Mouse (Mus musculus): ENCODE data around the gene Ighmbp2. TPM values are rescaled to one million over a fixed set of nuclear protein-coding genes. Genes with fewer than 3 reads are reported as not detected.

The Ighmbp2 gene
- total RNA-seq, 1 experiment: 13.2 TPM

GRCm38 (mm10) chr19:3295245-3295644 is 12.4 kb upstream of the Ighmbp2 start:
- H3K36me3 ChIP-seq (ENCODE audit: control insufficient read depth, insufficient read depth, low read length, poor library complexity, severe bottlenecking): peaks cover 14% of the 10 kb centered on the region
- in situ Hi-C loops (cut with MboI; ENCODE audit: low sequenced_read_pairs in 2 of 2, unreplicated experiment in 2 of 2): no loop called here
- H3K4me1 ChIP-seq (ENCODE audit: control insufficient read depth in 2 of 2, insufficient read depth in 2 of 2, low read length in 2 of 2, poor library complexity in 1 of 2): peaks cover 0 to 9% of the 10 kb centered on the region in 2 experiments; a peak in 1 of 4 replicates
- no peak overlapping the region for H3K4me3 ChIP-seq (ENCODE audit: insufficient read depth in 1 of 2, low read depth in 1 of 2, low read length in 2 of 2, poor library complexity in 1 of 2, severe bottlenecking in 1 of 2)
- no peak overlapping the region for H3K27ac ChIP-seq (ENCODE audit: insufficient read depth, low read depth, low read length, poor library complexity, severe bottlenecking)
- no peaks in the 10 kb centered on the region for H3K9me3 ChIP-seq (ENCODE audit: control insufficient read depth, insufficient read depth, low read depth, low read length)
- H3K9ac ChIP-seq (ENCODE audit: insufficient read depth, low read depth, low read length, poor library complexity, severe bottlenecking): no peak overlapping the region
- TF ChIP-seq ZC3H11A (IDR thresholded peaks at IDR 0.05; ENCODE audit: borderline replicate concordance, low read depth, low read length) (no peak), ZNF384 (IDR thresholded peaks at IDR 0.05; ENCODE audit: low read depth, low read length) (no peak), CHD2 (IDR thresholded peaks at IDR 0.05; ENCODE audit: low read depth, low read length) (no peak), MAFK (IDR thresholded peaks at IDR 0.05; ENCODE audit: insufficient read depth, low read depth, low read length) (no peak), HCFC1 (IDR thresholded peaks at IDR 0.05; ENCODE audit: borderline replicate concordance, insufficient read depth, low read length) (no peak)
- DNase-seq (ENCODE audit: low read depth, low spot score): no peak

- no peak overlapping the region for H3K4me3 ChIP-seq (ENCODE audit: insufficient read depth in 1 of 2, low read depth in 1 of 2, low read length in 2 of 2, poor library complexity in 1 of 2, severe bottlenecking in 1 of 2)
- no peak overlapping the region for H3K27ac ChIP-seq (ENCODE audit: insufficient read depth, low read depth, low read length, poor library complexity, severe bottlenecking)
- no peak overlapping the region for H3K9ac ChIP-seq (ENCODE audit: insufficient read depth, low read depth, low read length, poor library complexity, severe bottlenecking)
- peaks cover 0 to 9% of the 10 kb centered on the region in 2 experiments; a peak in 1 of 4 replicates for H3K4me1 ChIP-seq (ENCODE audit: control insufficient read depth in 2 of 2, insufficient read depth in 2 of 2, low read length in 2 of 2, poor library complexity in 1 of 2)
- no peaks in the 10 kb centered on the region for H3K9me3 ChIP-seq (ENCODE audit: control insufficient read depth, insufficient read depth, low read depth, low read length)
- DNase-seq (ENCODE audit: low read depth, low spot score): no peak
- peaks cover 27% of the 10 kb centered on the region for H3K36me3 ChIP-seq (ENCODE audit: control insufficient read depth, insufficient read depth, low read length, poor library complexity, severe bottlenecking)
- in situ Hi-C loops (cut with MboI; ENCODE audit: low sequenced_read_pairs in 2 of 2, unreplicated experiment in 2 of 2): no loop called here
- TF ChIP-seq MAFK (IDR thresholded peaks at IDR 0.05; ENCODE audit: insufficient read depth, low read depth, low read length) (no peak), ZC3H11A (IDR thresholded peaks at IDR 0.05; ENCODE audit: borderline replicate concordance, low read depth, low read length) (no peak), CHD2 (IDR thresholded peaks at IDR 0.05; ENCODE audit: low read depth, low read length) (no peak), HCFC1 (IDR thresholded peaks at IDR 0.05; ENCODE audit: borderline replicate concordance, insufficient read depth, low read length) (no peak), ZNF384 (IDR thresholded peaks at IDR 0.05; ENCODE audit: low read depth, low read length) (no peak)
Measured at GRCm38 (mm10) chr19:3292993-3293392, 10.2 kb upstream of the Ighmbp2 start.

GRCm38 (mm10) chr19:3292028-3292427 is 9.2 kb upstream of the Ighmbp2 start:
- TF ChIP-seq HCFC1 (IDR thresholded peaks at IDR 0.05; ENCODE audit: borderline replicate concordance, insufficient read depth, low read length) (no peak), ZC3H11A (IDR thresholded peaks at IDR 0.05; ENCODE audit: borderline replicate concordance, low read depth, low read length) (no peak), CHD2 (IDR thresholded peaks at IDR 0.05; ENCODE audit: low read depth, low read length) (no peak), ZNF384 (IDR thresholded peaks at IDR 0.05; ENCODE audit: low read depth, low read length) (no peak), MAFK (IDR thresholded peaks at IDR 0.05; ENCODE audit: insufficient read depth, low read depth, low read length) (no peak)

GRCm38 (mm10) chr19:3289006-3289405 is 6.2 kb upstream of the Ighmbp2 start:
- no peak for TF ChIP-seq ZNF384 (IDR thresholded peaks at IDR 0.05; ENCODE audit: low read depth, low read length)
- TF ChIP-seq CHD2 (IDR thresholded peaks at IDR 0.05; ENCODE audit: low read depth, low read length): no peak
- TF ChIP-seq MAFK (IDR thresholded peaks at IDR 0.05; ENCODE audit: insufficient read depth, low read depth, low read length): no peak
- no peak for TF ChIP-seq ZC3H11A (IDR thresholded peaks at IDR 0.05; ENCODE audit: borderline replicate concordance, low read depth, low read length)
- TF ChIP-seq HCFC1 (IDR thresholded peaks at IDR 0.05; ENCODE audit: borderline replicate concordance, insufficient read depth, low read length): no peak
- in situ Hi-C loops (cut with MboI; ENCODE audit: low sequenced_read_pairs in 2 of 2, unreplicated experiment in 2 of 2): no loop called here
- DNase-seq (ENCODE audit: low read depth, low spot score): no peak

More at GRCm38 (mm10) chr19:3292028-3292427, 9.2 kb upstream of the Ighmbp2 start:
- Histone ChIP-seq H3K4me3 (ENCODE audit: insufficient read depth in 1 of 2, low read depth in 1 of 2, low read length in 2 of 2, poor library complexity in 1 of 2, severe bottlenecking in 1 of 2) (no peak overlapping the region), H3K9ac (ENCODE audit: insufficient read depth, low read depth, low read length, poor library complexity, severe bottlenecking) (no peak overlapping the region), H3K4me1 (ENCODE audit: control insufficient read depth in 2 of 2, insufficient read depth in 2 of 2, low read length in 2 of 2, poor library complexity in 1 of 2) (peaks cover 0 to 8% of the 10 kb centered on the region in 2 experiments; a peak in 1 of 4 replicates), H3K9me3 (ENCODE audit: control insufficient read depth, insufficient read depth, low read depth, low read length) (no peaks in the 10 kb centered on the region), H3K36me3 (ENCODE audit: control insufficient read depth, insufficient read depth, low read length, poor library complexity, severe bottlenecking) (peaks cover 32% of the 10 kb centered on the region), H3K27ac (ENCODE audit: insufficient read depth, low read depth, low read length, poor library complexity, severe bottlenecking) (no peak overlapping the region)
- in situ Hi-C loops (cut with MboI; ENCODE audit: low sequenced_read_pairs in 2 of 2, unreplicated experiment in 2 of 2): no loop called here
- no peak for DNase-seq (ENCODE audit: low read depth, low spot score)

More at GRCm38 (mm10) chr19:3289006-3289405, 6.2 kb upstream of the Ighmbp2 start:
- Histone ChIP-seq H3K36me3 (ENCODE audit: control insufficient read depth, insufficient read depth, low read length, poor library complexity, severe bottlenecking) (peaks cover 49% of the 10 kb centered on the region), H3K4me1 (ENCODE audit: control insufficient read depth in 2 of 2, insufficient read depth in 2 of 2, low read length in 2 of 2, poor library complexity in 1 of 2) (0 out of 4 replicates have a peak, but pooled peaks cover 0 to under 1% of the 10 kb centered on the region in 2 experiments), H3K27ac (ENCODE audit: insufficient read depth, low read depth, low read length, poor library complexity, severe bottlenecking) (no peak overlapping the region), H3K9me3 (ENCODE audit: control insufficient read depth, insufficient read depth, low read depth, low read length) (no peaks in the 10 kb centered on the region), H3K4me3 (ENCODE audit: insufficient read depth in 1 of 2, low read depth in 1 of 2, low read length in 2 of 2, poor library complexity in 1 of 2, severe bottlenecking in 1 of 2) (no peak overlapping the region), H3K9ac (ENCODE audit: insufficient read depth, low read depth, low read length, poor library complexity, severe bottlenecking) (no peak overlapping the region)

Measured in ES-E14 (cell line).